Mouse (Mus musculus) thymus, postnatal 14 days (tissue): ENCODE results near the gene Gm21992.

Experiments used
- DNase-seq: peaks from one replicate; pipeline ENCODE4 v3.0.0; 2021

Gene Gm21992

DNA sequence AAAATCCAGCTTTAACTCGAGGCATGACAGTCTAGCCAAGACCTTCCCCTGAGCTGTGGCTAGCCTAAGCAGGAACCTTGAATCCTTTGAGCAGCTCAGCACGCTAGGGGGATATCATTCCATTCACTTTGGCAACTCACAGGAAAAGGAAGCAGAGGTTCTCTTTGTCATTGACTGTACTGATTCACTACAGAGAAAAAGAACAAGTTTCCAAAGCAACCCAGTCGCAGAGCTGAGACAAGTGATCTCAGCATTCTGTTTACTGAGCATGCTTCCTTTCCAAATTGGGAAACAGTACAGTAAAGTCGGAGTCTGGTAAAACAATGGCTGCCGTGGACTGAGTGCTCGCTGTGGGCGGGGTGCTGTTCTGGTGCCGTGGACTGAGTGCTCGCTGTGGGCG is 102.6 kb downstream of the Gm21992 start:
- no peak for DNase-seq

DNA sequence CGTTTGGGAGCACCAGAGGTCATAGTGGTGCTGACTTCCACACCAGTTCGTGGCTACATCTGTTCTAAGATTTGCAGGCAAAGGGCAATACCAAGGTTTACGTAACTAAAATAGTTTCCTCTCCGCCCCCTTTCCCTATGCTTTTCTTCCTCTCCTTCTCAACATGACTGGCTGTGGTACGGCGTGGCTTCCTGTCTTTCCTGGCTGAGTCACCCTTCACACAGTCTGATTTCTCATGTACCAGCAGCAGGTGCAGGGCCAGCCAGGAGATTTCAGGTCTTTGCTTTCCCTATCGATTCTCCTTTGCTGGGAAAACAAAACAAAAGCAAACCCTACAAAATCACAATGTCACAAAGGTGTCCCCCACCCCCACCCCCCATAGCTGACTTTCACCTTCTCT is 110.2 kb downstream of the Gm21992 start:
- DNase-seq = no peak

GRCm38 (mm10) chr19:4700656-4701055 is 110.8 kb downstream of the Gm21992 start:
- DNase-seq = no peak

DNA sequence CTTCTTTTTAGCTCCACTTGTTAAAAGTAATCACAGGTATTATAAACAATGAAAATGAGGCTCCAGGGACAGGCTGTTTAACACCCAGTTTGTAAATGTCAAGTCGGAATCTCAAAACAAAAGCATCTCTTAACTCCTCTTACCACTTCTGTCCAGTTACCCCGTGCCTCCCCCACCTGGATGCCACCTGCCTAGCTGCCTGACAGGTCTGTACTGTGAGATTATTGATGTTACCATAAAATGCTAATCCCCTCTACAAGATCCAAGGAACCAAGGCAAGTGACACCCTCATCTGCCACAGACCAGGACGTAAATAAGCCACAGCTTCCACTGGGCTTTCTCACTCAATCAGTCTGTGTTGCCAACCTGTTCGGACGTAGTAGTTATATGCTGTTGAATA is 111.6 kb downstream of the Gm21992 start:
- DNase-seq = no peak

DNA sequence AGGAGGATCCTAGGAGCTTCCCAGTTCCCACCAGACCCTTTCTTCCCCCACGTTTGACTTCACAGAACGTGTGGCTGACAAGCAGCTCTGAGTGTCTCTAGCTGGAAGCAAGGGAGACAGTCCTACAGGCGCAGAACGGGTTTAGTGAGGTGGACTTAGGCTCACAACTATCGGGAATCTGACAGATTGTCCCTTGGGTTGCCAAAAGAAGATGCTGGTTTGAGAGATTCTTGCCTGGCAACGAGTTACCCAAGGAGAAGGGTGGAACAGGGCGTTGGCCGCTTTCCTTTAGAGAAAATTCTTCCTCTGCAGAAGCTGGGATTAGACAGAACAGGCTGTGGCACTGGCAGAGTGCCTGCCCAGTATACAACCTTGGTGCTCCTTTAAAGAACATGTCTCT is 112.6 kb downstream of the Gm21992 start:
- DNase-seq = no peak

DNA sequence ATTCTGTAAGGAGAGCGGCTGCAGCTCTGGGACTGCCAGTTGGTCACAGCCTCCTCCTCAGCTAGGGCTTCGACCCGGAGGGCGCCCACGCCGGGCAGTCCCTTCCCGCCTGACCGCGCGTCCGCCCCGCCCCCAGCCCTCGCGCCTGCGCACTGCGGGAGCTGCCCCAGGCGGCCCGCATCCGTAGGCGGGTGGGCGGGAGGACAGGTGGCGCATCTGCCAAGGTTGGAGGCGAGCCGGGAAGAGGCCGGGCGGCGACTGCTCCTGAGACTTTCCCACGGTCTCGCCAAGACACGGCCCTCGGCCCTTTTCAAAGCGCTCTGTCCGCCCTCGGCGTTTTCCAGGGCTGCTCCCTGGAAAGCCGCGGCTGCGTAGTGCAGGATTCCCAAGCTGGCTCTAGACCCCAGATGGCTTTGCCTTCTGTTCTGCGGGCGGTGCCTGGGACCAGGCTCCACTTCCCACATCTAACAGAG is 113.2 kb downstream of the Gm21992 start, which contains the start of gene Gm960:
Gm960 (minus strand) TSS at position 464 of the 473 bp plus-strand sequence.
- DNase-seq = peak; percentile 45

- no peak for DNase-seq
These were observed 113.7 kb downstream of the Gm21992 start for GRCm38 (mm10) chr19:4697721-4698120.

GRCm38 (mm10) chr19:4697121-4697520 is 114.3 kb downstream of the Gm21992 start:
- no peak for DNase-seq

DNA sequence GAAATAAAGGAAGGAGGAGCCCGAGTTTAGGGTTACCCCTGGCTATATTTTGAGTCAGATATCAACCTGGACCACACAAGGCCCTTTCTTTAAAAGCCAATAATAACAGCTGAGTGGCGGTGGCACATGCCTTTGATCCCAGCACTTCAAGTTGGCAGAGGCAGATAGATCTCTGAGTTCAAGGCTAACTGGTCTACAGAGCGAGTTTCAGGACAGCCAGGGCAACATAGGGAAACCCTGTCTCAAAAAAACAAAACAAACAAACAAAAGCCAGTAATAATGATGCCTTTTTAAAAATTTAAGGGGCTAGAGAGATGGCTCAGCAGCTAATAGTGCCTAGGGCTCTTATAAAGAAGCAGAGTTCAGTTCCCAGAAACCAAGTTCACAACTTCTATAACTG is 117.1 kb downstream of the Gm21992 start:
- DNase-seq = no peak
